Mouse (Mus musculus) midbrain, postnatal 0 days (tissue): ENCODE results near the gene Ten1. TPM values are rescaled to one million over a fixed set of nuclear protein-coding genes. Genes with fewer than 3 reads are reported as not detected.
A peak's percentile ranks its signal among the peaks of the same experiment; 100 is the strongest.

Experiments used
- ATAC-seq: fragments of 200-750 bp; cut with Nextera tagmentation; 2 replicates; pipeline ENCODE4 v1.8.0; 2017; ENCODE audit warnings: moderate number of reproducible peaks, mild to moderate bottlenecking, moderate TSS enrichment, moderate library complexity; ENCODE audit not compliant: low FRiP score
- DNase-seq: peaks from one replicate; pipeline ENCODE4 v3.0.0-alpha.2; 2015; ENCODE audit warnings: low spot score
- H3K27ac ChIP-seq: fragments of 300-500 bp; sonication (generic); 2 replicates; pipeline ENCODE4 v1.5.1; 2014; ENCODE audit warnings: low read depth, mild to moderate bottlenecking, low read length, mixed read lengths
- H3K27me3 ChIP-seq: fragments of 300-500 bp; sonication (generic); 2 replicates; pipeline ENCODE4 v1.6.1; 2014; ENCODE audit warnings: low read length, control low read depth, mixed read lengths; ENCODE audit not compliant: insufficient read depth
- H3K36me3 ChIP-seq: fragments of 300-500 bp; sonication (generic); 2 replicates; pipeline ENCODE4 v1.6.1; 2014; ENCODE audit warnings: low read length, control low read depth, mixed read lengths; ENCODE audit not compliant: insufficient read depth
- H3K4me1 ChIP-seq: fragments of 300-500 bp; sonication (generic); 2 replicates; pipeline ENCODE4 v1.6.1; 2014; ENCODE audit warnings: mild to moderate bottlenecking, control low read depth, antibody characterized with exemption, low read length, mixed read lengths; ENCODE audit not compliant: insufficient read depth
- H3K4me2 ChIP-seq: fragments of 300-500 bp; sonication (generic); 2 replicates; pipeline ENCODE4 v1.6.1; 2014; ENCODE audit warnings: low read depth, mild to moderate bottlenecking, low read length, mixed read lengths; ENCODE audit not compliant: poor library complexity, severe bottlenecking
- H3K4me3 ChIP-seq: fragments of 300-500 bp; sonication (generic); 2 replicates; pipeline ENCODE4 v1.5.1; 2014; ENCODE audit warnings: low read depth, mild to moderate bottlenecking, low read length, moderate library complexity
- H3K9ac ChIP-seq: fragments of 300-500 bp; sonication (generic); replicated peaks from 2 replicates; pipeline ENCODE4 v1.6.1; 2014; ENCODE audit warnings: mild to moderate bottlenecking, low read length, moderate library complexity, mixed read lengths; ENCODE audit not compliant: poor library complexity, severe bottlenecking
- H3K9me3 ChIP-seq: fragments of 300-500 bp; sonication (generic); 2 replicates; pipeline ENCODE4 v1.6.1; 2016; ENCODE audit warnings: low read length, control low read depth
- CTCF ChIP-seq: IDR thresholded peaks from 2 replicates; pipeline ENCODE4 v1.5.1; 2016; ENCODE audit warnings: antibody characterized with exemption, mild to moderate bottlenecking
- WGBS: fragments of 180-500 bp; shearing (Covaris S2); extraction: QIAGEN DNeasy Blood & Tissue Kit; methylation state at CpG from one replicate; pipeline ENCODE4 v1.1.7; 2014; 5-methylcytosine and 5-hydroxymethylcytosine counted together
- polyA plus RNA-seq: library from polyadenylated mRNA; unstranded; fragments of >200 nt; fragmentation: Nextera tagmentation; extraction: Ambion mirVana; gene quantifications from 2 replicates; pipeline ENCODE4 v1.2.1, GENCODE M21; 2015
- total RNA-seq: library from RNA; depleted of rRNA; stranded (reverse); fragments of >200 nt; gene quantifications from 2 replicates; pipeline ENCODE4 v1.2.3, GENCODE M21; 2014

Gene Ten1
- total and polyA plus RNA-seq, 2 experiments from 2014 or later: 54.2 to 91.2 TPM

GRCm38 (mm10) chr11:116194619-116195018 lies 4.0 kb upstream of the Ten1 start:
- H3K4me3 ChIP-seq: no peak overlapping the region
- DNase-seq (no peak), ATAC-seq (no peak)
- no peaks in the 10 kb centered on the region for H3K9me3 ChIP-seq
- 98% methylated on average over 8 of the region's 8 CpGs for WGBS
- no peak overlapping the region for H3K4me2 ChIP-seq
- H3K9ac ChIP-seq: no peak overlapping the region
- TF ChIP-seq CTCF: no peak
- H3K27me3 ChIP-seq: no peaks in the 10 kb centered on the region
- peaks cover 4% of the 10 kb centered on the region for H3K4me1 ChIP-seq
- no peak overlapping the region for H3K27ac ChIP-seq
- peaks cover 14% of the 10 kb centered on the region; the same call in 1 of the 2 replicates for H3K36me3 ChIP-seq

GRCm38 (mm10) chr11:116195252-116195651 lies 3.4 kb upstream of the Ten1 start:
- DNase-seq (no peak), ATAC-seq (no peak)
- H3K27me3 ChIP-seq: no peaks in the 10 kb centered on the region
- WGBS: 87% methylated on average over 5 of the region's 5 CpGs
- TF ChIP-seq CTCF: peak; percentile 11; the same call in 1 of the 2 replicates
- peaks cover 12% of the 10 kb centered on the region; the same call in 1 of the 2 replicates for H3K36me3 ChIP-seq
- H3K4me3 ChIP-seq: no peak overlapping the region
- no peak overlapping the region for H3K4me2 ChIP-seq
- H3K27ac ChIP-seq: no peak overlapping the region
- peaks cover 4% of the 10 kb centered on the region for H3K4me1 ChIP-seq
- no peaks in the 10 kb centered on the region for H3K9me3 ChIP-seq
- no peak overlapping the region for H3K9ac ChIP-seq

- no peak overlapping the region for H3K4me2 ChIP-seq
- DNase-seq: no peak
- ATAC-seq: no peak
- H3K4me1 ChIP-seq: peaks cover 4% of the 10 kb centered on the region
- H3K27ac ChIP-seq: no peak overlapping the region
- no peak overlapping the region for H3K4me3 ChIP-seq
- H3K27me3 ChIP-seq: no peaks in the 10 kb centered on the region
- peaks cover 6% of the 10 kb centered on the region; the same call in 1 of the 2 replicates for H3K36me3 ChIP-seq
- 89% methylated on average over 3 of the region's 3 CpGs for WGBS
- no peak for TF ChIP-seq CTCF
- no peak overlapping the region for H3K9ac ChIP-seq
- no peaks in the 10 kb centered on the region for H3K9me3 ChIP-seq
Observed at GRCm38 (mm10) chr11:116196336-116196735, 2.3 kb upstream of the Ten1 start.

GRCm38 (mm10) chr11:116196866-116197583 lies 1.6 kb upstream of the Ten1 start:
- Histone ChIP-seq H3K9ac (no peak overlapping the region), H3K9me3 (no peaks in the 10 kb centered on the region), H3K27ac (no peak overlapping the region), H3K4me1 (peaks cover 4% of the 10 kb centered on the region), H3K27me3 (no peaks in the 10 kb centered on the region), H3K36me3 (peaks cover 6% of the 10 kb centered on the region; the same call in 1 of the 2 replicates), H3K4me3 (peak overlapping the region; percentile 72; the same call in 1 of the 2 replicates), H3K4me2 (peak overlapping the region; percentile 61; the same call in 1 of the 2 replicates)
- DNase-seq (no peak), ATAC-seq (no peak)
- no peak for TF ChIP-seq CTCF
- WGBS: 93% methylated on average over 18 of the region's 18 CpGs

- TF ChIP-seq CTCF: no peak
- H3K9me3 ChIP-seq: no peaks in the 10 kb centered on the region
- H3K4me3 ChIP-seq: peak overlapping the region; percentile 72
- no peaks in the 10 kb centered on the region for H3K27me3 ChIP-seq
- 89% methylated on average over 6 of the region's 6 CpGs for WGBS
- H3K27ac ChIP-seq: no peak overlapping the region
- peaks cover 6% of the 10 kb centered on the region; the same call in 1 of the 2 replicates for H3K36me3 ChIP-seq
- peaks cover 4% of the 10 kb centered on the region for H3K4me1 ChIP-seq
- peak overlapping the region; percentile 61 for H3K4me2 ChIP-seq
- H3K9ac ChIP-seq: no peak overlapping the region
- ATAC-seq (no peak), DNase-seq (no peak)
Observed at GRCm38 (mm10) chr11:116197584-116197906, 1.1 kb upstream of the Ten1 start.

- Histone ChIP-seq H3K36me3 (peaks cover 6% of the 10 kb centered on the region; the same call in 1 of the 2 replicates), H3K27me3 (no peaks in the 10 kb centered on the region), H3K4me2 (peak overlapping the region; percentile 61), H3K9me3 (no peaks in the 10 kb centered on the region), H3K27ac (peak overlapping the region; percentile 96), H3K9ac (peak overlapping the region; percentile 73), H3K4me3 (peak overlapping the region; percentile 72), H3K4me1 (peaks cover 4% of the 10 kb centered on the region)
- DNase-seq: no peak
- TF ChIP-seq CTCF: no peak
- ATAC-seq: 0 out of 2 replicates have a peak, but pooled peaks have one; percentile 2
- WGBS: 22% methylated on average over 13 of the region's 13 CpGs
Observed at GRCm38 (mm10) chr11:116198132-116198531, 523 bp upstream of the Ten1 start.
